Mouse (Mus musculus): ENCODE measurements at regions not wholly inside any gene's neighbourhood (a gene's known extent, or its start where the extent isn't known, plus 50 kb on each side); places are given as distances from the start of the nearest gene placed in this dataset.
"Not testable (repeated sequence)": the region's sequence is repeated elsewhere in the genome, so short reads cannot be mapped to it uniquely, and the experiment has no call there.

DNA sequence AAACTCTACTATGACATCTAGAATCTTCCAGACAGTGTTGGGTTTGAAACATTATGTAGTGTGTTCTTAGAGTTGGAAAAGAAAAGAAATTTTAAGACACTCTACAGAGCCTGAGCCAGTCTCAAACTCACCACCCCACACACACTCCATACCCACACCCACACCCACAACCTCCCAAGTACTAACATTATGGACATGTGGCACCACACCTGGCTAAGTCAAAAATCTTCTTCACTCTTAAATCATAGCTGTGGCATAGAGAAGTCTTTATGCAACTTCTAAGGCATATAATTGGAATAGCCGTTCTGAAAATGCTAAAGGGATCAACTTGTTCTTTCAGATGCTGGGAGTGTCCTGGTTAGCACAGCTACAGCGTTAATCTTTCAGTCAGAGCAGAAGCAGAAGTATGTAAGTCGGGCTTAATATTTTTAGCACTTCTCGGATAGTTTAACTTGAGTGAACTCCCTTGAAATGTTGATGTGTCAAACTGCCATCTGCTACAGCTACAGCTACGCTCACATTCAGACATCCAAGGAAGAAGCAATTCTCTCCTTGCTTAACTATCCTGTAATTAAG, 68.6 kb upstream of the Creb1 start:
- DNase-seq = no peak
- intact Hi-C loops (cut with DNase I) = loop anchor here (5.0 kb wide), 1 partner anchor 68 kb away; the partner anchor contains the start of gene Creb1

DNA sequence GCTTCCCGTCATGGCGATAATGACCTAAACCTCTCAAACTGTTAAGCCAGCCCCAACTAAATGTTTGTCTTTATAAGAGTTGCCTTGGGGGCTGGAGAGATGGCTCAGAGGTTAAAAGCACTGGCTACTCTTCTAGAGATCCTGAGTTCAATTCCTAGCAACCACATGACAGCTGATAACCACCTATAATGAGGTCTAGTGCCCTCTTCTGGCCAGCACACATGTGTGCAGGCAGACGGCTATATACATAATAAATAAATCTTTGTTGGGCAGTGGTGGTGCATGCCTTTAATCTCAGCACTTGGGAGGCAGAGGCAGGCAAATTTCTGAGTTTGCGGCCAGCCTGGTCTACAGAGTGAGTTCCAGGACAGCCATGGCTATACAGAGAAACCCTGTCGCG, 70.8 kb upstream of the Creb1 start:
- intact Hi-C loops (cut with DNase I) = loop anchor here (5.0 kb wide), 1 partner anchor 71 kb away; the partner anchor contains the start of gene Creb1
- DNase-seq = not testable (repeated sequence)

DNA sequence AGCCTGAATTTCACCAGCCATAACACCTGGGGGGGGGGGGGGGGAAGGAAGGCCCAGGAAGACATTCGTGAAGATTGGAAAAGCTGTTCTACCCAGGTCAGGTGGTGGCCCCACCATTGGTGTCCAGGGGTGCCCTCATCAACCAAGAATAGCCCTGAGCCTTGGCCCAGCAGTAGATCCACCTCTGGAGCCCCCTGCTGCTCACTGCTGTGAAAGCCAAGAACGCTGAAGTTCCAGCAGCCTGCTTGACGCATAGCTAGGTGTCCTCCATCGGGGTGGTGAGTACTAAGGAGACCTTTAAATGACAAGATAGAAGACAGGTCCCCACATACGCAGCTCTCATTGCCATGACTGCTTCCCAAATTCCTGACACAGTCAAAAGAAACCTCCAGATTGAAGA, 74.6 kb upstream of the Creb1 start:
- intact Hi-C loops (cut with DNase I) = no loop called here
- DNase-seq = no peak

DNA sequence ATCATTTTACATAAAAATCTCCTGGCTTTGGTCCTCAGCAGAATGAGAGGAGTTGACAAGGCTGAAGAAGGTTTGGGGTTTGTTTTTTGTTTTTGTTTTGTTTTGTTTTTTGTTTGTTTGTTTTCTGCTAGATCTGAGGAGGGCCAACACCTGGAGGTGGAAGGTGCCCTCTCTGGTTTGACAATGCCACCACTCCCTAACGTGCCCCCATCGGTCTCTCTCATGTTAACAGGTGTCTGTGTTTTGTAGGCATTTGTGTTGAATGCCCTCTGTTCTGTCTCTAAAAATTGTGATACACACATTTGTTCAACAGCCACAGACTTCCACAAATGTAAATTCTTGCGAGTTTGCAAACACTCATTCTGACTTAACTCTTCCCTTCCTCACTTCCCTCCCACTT, 83.3 kb upstream of the Creb1 start:
- no peak for DNase-seq
- intact Hi-C loops (cut with DNase I) = loop anchor here (2.0 to 5.0 kb wide), 2 partner anchors 227 to 790 kb away; no protein-coding TSS in a partner anchor

DNA sequence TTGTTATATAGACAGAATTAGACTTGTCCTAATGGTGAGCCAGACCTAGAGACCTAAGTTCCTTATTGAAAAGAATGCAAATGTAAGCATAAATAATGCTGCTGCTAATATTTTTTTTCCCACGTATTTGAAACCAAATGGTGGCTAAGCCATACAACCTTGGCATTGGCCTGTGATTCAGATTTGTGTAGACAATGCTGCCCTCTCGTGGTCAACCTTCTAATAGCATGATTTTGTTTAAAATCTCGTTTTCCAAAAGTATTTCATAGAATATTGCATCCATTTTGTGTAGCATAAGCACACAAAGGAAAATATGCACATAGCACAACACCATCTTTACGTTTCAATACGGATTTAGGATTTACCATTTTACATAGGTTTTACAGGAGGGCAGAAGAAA, 84.4 kb upstream of the Creb1 start:
- DNase-seq = peak; percentile 59 to 65
- intact Hi-C loops (cut with DNase I) = loop anchor here (1.0 to 5.0 kb wide), 4 partner anchors 226 to 789 kb away; no protein-coding TSS in a partner anchor

DNA sequence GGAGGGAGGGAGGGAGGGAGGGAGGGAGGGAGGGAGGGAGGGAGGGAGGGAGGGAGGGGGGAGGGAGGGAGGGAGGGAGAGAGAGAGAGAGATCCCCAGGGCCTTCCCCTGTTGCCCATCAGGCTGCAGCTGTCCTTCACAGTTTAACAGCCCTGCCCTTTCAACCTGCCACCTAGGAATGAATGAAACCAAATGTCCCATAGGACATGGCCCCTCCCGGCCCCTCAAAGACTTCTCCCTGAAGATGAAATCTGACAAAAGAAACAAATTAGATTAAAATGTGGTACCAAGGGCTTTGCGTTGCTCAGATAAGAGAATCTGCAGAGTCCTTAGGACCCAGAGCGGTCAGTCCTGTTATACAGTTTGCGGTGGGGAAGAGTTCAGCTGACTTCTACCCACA, 86.0 kb upstream of the Creb1 start:
- intact Hi-C loops (cut with DNase I) = loop anchor here (1.0 to 5.0 kb wide), 4 partner anchors 144 to 493 kb away; partner anchors contain the start of gene Klf7
- no peak for DNase-seq

DNA sequence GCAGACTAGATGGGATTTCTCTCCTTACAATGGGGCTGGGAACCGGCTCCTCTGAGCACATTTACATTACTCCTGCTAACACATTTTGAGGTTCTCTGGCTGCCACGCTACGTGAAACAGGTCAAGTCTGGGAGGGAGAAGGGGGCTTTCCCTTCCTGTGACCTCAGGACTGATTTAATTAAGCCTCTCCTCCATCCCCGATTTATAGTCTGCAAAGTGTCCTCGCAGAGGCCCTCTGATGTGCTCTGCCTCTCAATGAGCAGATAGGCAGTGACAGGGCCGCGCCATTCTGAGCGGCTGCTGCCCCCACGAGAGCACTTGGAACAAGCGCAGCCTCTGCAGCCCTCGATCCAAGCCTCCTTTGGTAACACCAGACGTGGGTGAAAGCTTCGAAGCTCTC, 86.5 kb upstream of the Creb1 start:
- intact Hi-C loops (cut with DNase I) = loop anchor here (1.0 to 5.0 kb wide), 5 partner anchors 143 to 493 kb away; partner anchors contain the start of gene Klf7
- DNase-seq = peak; percentile 76 to 77

DNA sequence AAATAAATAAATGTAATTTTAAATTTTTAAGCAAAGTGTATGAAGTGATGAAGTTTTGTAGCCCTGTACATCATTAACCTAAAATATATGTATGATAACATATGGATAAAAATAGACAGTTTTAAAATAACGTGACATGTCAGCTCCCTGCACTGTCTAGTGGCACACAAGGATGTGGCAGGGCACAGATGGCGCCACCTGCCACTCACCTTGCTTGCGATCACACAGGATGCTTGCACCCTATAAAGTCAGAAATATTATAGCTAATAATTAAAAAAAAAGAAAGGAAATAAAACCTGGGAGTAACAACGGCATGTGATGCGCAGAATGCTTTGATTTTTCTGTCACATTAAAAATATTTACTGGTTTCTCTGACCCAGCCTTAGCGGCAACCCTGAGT, 89.0 kb upstream of the Creb1 start:
- DNase-seq = no peak
- intact Hi-C loops (cut with DNase I) = no loop called here

DNA sequence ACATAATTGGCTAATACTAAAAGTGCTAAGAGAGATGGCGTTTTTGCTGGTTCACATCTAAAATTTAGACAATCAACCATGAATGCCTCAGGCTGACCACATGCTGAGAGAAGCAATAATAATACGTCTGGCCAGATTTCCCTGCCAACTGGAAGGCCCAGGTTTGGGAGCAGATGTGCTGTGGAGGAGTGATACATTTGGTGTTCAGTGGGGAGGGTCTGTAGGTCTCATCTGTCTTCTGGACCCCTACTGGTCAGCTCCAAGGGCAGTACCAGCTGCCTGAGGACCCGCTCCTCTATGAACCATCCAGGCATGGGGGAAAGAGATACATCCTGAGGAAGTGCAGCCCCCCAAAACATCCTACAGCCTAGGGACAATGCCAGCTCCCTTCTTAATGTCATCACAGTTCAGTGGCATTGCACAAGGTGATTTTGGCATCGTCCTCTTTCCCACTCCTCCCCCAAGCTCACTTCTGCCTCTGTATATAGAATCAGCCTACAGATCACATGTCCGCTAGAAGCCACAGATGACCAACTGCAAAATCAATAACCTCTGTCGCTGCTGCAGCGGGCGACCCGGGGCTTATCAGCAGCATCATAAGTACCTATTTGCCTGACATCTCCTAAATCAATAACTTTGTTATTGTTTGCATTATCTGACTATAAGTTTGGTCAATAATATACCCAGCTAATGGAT, 90.1 kb upstream of the Creb1 start:
- intact Hi-C loops (cut with DNase I) = no loop called here
- no peak for DNase-seq

DNA sequence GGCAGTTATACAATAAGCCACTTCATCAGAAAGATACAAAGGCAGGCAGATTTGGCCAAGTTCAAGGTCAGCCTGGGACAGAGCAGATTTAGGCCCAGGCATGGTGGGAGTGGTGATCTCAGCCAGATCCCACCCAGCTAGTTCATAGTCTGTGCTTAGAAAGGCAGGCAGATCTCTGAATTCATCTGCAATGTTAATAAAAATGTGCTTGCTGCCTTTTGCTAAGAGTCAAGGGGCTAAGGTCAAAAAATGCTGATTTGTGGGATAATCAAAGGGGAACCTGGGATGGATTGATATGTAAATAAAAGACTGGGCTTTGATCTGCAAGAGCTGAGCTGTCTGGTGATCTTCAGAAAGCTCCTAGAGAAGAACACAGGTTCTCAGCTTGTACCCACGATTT, 109.2 kb upstream of the Creb1 start:
- intact Hi-C loops (cut with DNase I) = no loop called here
- no peak for DNase-seq

DNA sequence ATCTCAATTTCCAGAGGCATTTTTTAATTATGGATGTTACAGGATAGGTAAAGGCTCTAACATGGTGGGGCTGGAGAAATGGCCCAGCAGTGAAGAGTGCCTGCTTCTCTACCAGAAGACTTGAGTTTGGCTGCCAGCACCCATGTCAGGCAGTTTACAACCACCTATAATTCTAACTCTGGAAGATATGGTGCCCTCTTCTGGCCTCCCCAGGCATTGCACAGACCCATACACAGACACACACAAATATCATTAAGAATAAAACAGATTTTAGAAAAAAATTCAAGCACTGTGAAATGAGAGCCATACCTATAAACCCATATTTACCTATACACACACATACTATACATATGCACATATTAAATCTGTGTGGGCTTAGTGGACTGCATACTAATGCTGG, 113.9 kb upstream of the Creb1 start:
- intact Hi-C loops (cut with DNase I) = no loop called here
- no peak for DNase-seq

DNA sequence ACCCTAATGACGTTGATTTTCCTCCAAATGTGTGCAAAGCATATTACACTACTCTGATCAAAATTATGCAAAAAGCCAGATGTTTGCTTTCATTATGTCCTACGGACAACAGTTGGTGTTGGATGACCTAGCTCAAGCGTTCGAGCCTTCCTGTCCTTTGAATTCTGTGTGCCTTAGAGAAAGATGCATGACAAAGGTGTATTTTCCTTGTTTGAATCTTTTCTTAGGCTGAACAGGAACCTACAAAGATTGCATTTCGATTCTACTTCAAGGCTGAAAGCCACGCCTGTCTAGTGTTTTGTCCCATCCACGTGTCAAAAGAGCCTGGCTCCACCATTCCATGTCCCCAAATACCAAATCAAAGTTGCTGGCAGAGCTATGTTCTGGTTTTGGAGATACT, 116.5 kb upstream of the Creb1 start:
- DNase-seq = no peak

DNA sequence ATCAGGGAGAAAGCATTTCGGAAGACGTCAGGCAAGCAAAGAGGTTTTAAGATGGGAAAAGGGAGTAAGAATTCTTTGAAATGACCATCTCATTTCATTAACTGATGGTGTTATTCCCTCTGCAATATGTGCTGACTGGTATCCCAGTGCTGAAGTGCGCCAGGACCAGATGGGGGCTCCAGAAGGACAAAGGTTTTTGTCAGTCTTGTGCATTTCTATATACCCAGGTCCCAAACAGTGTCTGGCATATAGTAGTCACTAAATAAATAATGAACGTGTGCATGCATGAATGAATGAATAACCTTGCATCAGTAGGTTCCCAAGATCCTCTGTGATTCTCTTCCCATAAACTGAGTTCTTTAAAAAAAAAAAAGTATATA, 119.3 kb upstream of the Creb1 start:
- intact Hi-C loops (cut with DNase I) = loop anchor here (5.0 kb wide), 1 partner anchor 46 kb away; no protein-coding TSS in a partner anchor
- no peak for DNase-seq

More for the DNA sequence above, 116.5 kb upstream of the Creb1 start:
- intact Hi-C loops (cut with DNase I) = no loop called here

DNA sequence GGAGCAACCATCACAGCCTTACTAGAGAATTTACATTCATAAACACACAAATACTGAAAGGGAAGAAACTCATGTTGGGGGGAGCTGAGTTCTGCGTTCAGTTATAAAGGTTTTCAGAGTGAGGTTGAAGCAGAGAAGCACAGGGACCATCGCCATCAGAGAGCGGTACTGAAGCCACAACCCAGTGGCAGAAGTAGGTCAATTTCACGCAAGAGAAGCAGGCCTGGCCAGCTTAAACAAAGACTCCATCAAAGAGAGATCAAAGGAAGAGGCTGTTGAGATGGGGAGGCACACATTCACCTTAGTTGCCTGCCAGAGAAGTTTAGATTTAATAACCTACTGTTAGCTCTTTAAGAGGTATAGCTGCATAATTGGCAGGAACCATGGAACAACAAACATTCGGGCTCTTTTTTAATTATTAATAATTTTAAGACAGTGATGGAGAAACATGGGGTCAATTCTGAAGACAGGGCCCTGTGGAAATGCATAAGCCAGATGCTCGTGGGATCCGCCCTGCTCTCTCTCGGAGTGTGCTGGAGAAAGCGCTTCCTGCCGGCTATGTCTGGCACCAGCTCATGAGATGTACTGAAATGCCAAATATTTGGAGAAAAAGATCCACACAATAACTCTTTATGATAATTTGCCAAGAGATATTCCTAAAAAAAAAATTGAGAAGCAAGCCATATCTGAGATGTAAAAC, 119.8 kb upstream of the Creb1 start:
- intact Hi-C loops (cut with DNase I) = loop anchor here (5.0 kb wide), 1 partner anchor 45 kb away; no protein-coding TSS in a partner anchor
- no peak for DNase-seq

DNA sequence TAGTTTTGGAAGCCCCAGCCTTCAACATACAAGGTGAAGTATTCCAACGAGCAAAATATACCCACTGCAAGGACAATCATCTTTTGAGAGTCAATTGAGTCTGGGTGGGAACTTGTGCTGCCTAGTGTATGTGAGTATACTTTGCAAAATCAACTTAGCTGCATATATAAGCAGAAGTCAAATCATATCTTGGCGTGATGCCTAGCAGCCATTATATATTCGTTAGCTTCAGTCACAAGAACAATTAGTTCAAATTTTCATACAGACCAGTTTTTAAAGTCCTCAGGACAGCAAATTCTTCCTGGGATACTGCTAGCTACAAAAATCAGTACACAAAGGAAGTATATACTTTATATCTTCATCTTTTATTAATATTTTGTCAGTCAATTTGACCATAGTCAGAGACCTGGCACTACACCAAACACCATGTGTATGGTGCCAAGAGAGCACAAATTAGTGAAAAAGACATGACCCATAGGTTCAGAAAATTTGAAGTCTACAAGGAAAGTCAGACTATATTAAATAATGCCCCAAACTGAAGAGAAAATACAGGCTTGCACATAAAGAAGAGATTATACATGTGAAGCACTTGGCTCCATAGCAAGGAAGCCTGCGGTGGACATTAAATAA, 120.5 kb upstream of the Creb1 start:
- no peak for DNase-seq
- intact Hi-C loops (cut with DNase I) = loop anchor here (5.0 kb wide), 1 partner anchor 45 kb away; no protein-coding TSS in a partner anchor

DNA sequence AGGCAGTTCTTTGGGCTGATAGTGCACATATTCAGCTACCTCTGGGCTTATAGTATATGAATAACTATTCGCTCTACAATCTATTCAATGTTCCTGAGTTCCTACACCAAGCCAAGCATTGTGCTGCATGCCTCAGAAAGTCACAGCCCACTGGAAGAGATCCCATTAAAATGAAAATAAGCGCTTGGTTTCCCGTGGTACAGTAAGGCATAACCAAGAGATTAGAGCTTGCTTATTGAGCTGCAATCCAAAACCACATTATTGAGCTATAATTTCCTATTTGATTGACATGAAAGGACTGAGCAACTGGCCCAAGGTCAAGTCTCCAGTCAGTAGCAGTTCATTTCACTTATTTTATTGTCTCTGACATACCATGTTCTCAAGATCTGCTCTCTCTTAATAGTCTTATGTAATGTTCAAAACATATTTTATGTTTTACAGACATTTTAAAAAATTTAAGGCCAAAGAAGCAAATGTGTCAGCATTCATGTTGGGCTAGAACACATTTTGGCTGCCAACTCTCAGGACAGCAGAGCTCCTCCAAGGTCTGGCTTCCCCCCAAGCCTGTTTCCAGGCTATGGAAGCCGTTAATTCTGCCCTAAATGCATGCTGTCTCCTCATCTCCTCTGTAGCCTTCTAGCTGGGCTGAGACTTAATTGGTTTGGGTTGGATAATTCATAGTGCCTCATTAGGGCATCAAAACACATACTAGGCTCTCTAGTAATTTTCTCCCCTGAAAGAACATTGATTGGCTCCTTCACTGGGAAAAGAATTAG, 123.5 kb upstream of the Creb1 start:
- DNase-seq = no peak
- intact Hi-C loops (cut with DNase I) = no loop called here

DNA sequence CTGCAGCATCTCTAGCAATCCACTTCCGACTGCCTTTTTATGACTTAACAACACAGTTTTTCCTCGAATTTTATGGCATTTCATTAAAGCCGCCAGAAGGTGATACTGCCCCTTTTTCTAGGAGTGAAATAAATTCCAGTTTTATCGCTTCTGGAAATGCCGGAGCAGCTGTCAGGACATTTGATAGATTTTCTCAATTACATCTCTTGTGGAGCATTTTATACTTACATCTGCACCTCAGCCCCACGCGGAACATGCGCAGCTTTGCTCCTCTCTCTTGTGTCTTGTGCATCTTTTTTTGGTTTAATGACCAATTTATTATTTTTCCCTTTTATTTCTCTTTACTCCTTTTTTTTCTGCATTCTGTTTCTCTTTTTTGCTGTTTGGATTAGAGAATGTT, 140.9 kb upstream of the Creb1 start:
- intact Hi-C loops (cut with DNase I) = no loop called here
- DNase-seq = no peak

DNA sequence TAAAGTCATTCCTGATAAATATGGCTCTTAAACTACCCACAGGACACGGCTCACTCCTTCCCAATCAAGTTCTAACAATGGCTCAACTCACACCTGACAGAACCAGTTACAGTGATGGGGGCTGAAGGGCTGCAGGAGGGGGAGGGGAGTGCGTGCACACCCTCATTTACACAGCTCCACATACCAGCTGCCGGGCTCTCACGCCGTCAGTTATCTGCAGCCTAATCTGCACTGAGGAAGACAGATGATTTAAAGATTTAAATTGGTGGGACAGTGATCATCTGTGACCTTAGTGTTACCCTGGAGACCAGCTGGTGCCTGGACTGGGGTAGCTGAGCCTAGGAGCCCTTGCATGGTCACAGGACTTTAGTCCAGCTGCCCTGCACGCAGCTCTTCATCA, 151.2 kb upstream of the Creb1 start:
- intact Hi-C loops (cut with DNase I) = no loop called here
- no peak for DNase-seq

DNA sequence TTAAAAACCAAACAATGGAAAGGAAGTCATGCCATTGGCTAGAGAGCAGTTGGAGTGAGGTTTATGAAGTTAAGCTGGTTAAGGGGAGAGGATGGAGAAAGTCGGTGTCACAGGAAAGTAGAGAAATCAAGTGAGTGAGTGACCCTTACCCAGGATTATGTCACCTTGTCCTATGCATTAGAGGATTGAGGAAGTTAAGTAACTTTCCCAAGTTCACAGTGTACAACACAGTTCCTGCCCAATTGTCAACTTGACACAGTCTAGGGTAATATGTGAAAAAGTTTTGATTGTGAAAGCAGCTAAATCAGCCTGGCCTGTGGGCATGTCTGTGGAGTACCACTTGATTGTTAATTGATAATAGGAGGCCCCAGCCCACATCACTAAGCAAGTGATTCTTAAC, 156.0 kb upstream of the Creb1 start:
- DNase-seq; intact Hi-C loops (cut with DNase I): not testable (repeated sequence)

Measured in heart, postnatal 36 days (tissue).